Mouse (Mus musculus): ENCODE data around the gene Tex33. TPM values are rescaled to one million over a fixed set of nuclear protein-coding genes. Genes with fewer than 3 reads are reported as not detected.
"Not testable (repeated sequence)": the region's sequence is repeated elsewhere in the genome, so short reads cannot be mapped to it uniquely, and the experiment has no call there.

The Tex33 gene
- total RNA-seq, 2 experiments from 2014 or later, result not detected

DNA sequence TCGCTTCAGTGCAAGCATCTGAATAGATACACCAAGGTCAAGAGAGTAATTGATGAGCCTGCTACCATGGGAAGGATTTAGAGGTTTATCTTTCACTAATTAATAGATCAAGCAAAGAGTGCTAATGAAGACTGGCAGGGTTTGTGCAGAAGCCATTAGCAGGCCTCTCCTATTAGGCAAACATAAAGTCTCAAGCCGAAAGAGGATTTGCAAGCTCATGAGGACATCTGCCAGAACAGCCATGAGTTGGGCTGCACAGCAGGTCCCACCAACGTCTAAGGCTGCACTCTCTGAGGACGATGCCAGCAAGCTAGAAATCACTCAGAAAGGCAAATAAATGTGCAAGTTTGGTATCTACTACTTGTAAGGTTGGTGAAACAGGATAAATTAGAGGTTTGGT lies 15.0 kb downstream of the Tex33 start:
- no peak for DNase-seq
- intact Hi-C loops (cut with DNase I), result loop anchor here (2.0 kb wide), 1 partner anchor 20 kb away; no protein-coding TSS in a partner anchor

DNA sequence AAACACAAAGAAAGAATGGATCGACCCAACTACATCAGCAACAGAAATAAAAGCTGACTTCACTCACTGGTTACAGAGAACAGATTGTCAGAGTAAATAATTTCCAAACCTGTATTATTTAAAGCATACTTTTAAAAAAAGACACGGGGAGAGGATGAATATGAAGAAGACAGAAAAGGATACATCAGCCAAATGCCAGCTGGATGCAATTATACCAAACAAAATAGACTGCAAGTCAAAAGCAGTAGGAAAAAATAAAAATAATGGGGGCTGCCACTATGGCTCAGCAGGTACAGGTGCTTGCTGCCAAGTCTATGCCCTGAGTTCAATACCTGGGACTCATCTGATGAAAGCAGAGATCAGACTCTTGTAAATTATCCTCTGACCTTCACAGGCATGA lies 15.5 kb downstream of the Tex33 start:
- intact Hi-C loops (cut with DNase I), result loop anchor here (2.0 kb wide), 1 partner anchor 21 kb away; no protein-coding TSS in a partner anchor

DNA sequence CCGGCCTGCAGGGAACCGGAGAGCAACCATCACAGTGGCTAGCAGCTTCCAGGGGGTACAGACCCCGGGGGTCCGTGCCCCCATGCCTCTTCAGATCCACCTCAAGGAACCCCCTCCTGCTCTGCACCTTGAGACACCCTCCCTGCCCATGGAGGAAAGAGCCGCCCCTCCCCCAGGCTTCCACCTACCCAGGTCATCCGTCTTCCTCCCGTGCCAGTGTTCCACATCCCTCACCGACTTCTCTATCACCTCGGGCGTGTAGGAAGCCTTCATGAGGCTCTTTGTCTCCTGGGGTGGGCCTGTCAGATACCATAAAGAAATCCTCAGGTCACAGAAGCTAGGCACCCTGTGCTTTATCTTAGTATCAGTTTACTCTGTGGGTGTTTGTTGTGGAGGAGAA lies 17.2 kb downstream of the Tex33 start:
- DNase-seq, result no peak
- intact Hi-C loops (cut with DNase I), result no loop called here

More for the DNA sequence above, 15.5 kb downstream of the Tex33 start:
- DNase-seq, result no peak

DNA sequence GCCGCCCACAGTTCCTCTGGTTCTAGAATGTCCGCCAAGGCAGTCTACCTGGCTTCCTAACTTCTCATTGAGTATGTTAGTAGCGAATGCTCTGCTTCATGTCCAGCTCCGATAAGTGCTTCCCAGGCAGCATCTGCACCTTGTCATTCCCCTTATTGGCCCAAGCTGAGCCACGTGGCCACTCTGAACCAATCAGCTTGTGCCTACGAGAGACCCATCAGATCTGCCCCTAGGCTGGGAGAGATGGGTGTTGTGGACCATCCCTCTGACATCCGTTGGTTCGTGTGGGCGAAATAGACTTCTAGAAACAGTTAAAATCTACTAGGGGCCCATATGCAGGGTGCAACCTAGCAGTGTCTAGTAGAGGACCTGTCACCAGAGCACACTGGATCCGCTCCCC lies 17.9 kb downstream of the Tex33 start:
- intact Hi-C loops (cut with DNase I), result no loop called here
- DNase-seq, result no peak

DNA sequence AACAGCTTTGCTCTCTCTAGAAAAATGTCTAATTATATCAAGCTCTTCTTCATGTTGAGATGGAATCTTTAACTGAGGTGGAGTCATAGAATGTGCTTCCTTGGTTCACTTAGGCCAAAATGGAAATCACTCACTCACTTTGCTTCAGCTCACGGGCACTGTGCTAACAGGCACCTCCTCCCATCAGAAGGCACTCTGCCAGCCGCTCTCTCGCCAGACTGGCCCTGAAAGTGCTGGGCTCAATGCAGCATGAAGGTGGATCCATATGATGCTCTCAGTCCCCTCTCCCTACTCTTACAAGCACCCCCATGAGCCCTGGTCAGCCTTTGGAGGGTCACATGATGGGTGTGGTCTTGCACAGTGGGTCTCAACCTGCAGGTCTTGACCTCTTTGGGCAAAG lies 21.5 kb downstream of the Tex33 start:
- DNase-seq, result no peak
- intact Hi-C loops (cut with DNase I), result no loop called here

DNA sequence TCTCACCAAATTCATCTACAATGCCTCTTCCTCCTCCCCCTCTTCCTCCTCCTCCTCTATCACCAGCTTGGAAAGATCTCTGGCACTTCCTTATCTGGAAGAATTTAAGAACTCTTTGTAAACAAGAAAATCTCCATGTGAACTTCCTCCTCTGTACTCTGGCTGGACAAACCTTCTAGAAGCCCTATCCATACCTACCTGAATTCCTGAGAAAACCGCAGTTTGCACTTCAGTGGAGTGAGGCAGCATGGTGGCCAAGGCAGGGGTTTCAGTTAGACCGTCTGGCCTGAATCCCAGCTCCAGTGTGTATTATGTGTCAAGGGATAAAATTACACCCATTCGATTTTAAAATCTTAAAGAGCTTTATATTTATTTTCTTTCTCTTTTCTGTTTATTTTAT lies 22.9 kb downstream of the Tex33 start:
- DNase-seq, result no peak
- intact Hi-C loops (cut with DNase I), result no loop called here

DNA sequence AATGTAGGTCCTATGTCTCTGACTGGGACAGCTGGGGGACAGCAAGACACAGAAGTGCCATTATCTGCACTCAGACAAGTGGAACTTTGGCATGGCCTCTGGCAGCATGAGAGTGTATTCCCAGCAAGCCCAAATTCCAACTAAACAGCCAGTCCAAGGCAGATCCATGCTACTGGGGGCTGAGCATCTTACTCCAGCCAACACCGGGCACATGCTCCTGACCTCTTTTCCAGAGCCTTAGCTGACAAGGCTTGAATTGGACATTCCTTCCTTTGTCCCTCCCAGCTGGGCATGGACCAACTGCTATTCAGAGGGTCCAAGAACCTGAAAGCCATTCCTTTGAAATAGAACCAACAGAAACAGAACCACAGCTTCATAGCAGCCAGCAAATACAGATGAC lies 26.1 kb downstream of the Tex33 start:
- no peak for DNase-seq
- intact Hi-C loops (cut with DNase I), result loop anchor here (1.0 kb wide), 1 partner anchor 115 kb away; no protein-coding TSS in a partner anchor

DNA sequence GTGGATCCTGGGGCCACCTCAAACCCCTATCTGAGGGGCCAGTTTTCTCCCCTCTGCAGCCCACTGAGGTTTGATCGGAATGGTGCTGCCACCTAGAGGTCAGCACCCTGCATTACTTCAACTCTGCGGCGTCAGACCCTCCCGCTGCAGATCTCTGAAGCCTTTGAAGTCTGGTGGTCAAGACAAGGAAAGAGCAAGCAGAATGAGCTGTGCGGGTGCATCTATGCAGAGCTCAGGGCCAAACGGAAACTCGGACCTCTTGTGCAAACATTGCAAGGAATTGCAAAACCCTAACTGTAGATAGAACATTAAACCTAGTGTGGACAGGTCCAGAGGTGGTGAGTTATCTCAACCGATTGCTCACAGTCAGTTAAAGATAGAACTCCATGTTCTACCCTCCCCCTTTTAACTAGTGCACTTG lies 26.8 kb downstream of the Tex33 start:
- peak; percentile 58 to 68 for DNase-seq

DNA sequence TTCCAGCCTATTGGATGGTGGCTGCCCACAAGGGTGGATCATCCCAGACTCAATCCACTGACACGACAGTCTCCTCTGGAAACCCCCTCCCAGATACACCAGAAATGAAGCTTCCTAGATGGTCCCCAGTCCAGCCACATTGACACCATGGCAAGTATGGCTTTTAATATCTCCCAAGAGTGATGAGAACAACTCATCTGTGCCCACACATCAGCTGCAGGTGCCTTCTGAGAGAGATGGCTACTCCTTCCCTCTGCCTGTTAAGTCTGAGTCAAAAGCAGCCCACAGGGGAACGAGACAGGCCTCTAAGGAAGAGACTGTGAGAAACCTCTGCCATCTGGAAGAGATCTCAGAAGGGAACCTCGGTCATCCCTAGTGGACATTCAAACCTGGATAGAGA lies 27.9 kb downstream of the Tex33 start:
- no peak for DNase-seq
- intact Hi-C loops (cut with DNase I), result loop anchor here (1.0 kb wide), 1 partner anchor 111 kb away; no protein-coding TSS in a partner anchor

More for the DNA sequence above, 26.8 kb downstream of the Tex33 start:
- intact Hi-C loops (cut with DNase I), result loop anchor here (1.0 kb wide), 2 partner anchors 112 to 115 kb away; no protein-coding TSS in a partner anchor

DNA sequence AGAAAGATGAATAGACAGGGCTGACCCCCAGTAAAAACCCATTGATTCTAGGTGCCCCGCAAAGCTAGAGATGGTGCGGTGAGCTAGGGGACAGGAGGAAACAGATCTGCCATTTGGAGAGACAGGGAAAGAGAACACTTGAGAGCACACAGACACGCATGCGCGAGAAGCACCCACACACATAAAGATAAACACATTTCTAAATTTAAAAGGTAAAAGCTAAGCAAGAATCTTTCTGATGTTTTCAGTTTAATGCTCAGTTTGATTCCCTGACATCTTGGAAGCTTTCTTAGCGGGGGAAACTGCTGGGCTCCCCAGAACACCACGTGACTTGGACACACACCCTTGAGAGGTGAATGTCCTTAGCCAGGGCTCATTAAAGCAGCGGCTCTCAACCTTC lies 28.8 kb downstream of the Tex33 start:
- DNase-seq, result no peak
- intact Hi-C loops (cut with DNase I), result no loop called here

DNA sequence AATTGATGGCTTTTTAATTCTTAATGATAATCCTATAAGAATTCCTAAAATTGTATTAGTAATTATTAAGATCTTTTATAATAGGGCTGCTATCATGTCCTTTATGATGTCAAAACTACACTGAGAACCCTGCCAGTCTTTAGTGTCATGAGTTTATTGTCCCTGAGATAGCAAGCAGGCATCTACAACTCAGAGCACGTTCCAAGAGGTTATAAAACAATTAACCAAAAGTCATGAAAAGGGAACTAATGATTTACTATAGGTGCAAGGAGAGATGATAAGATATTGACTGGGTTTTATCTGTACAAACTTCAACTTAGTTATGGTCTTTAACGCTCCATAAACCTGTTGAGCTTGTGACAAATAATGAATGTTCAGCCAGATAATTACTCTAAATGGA lies 29.8 kb downstream of the Tex33 start:
- intact Hi-C loops (cut with DNase I), result no loop called here
- no peak for DNase-seq

DNA sequence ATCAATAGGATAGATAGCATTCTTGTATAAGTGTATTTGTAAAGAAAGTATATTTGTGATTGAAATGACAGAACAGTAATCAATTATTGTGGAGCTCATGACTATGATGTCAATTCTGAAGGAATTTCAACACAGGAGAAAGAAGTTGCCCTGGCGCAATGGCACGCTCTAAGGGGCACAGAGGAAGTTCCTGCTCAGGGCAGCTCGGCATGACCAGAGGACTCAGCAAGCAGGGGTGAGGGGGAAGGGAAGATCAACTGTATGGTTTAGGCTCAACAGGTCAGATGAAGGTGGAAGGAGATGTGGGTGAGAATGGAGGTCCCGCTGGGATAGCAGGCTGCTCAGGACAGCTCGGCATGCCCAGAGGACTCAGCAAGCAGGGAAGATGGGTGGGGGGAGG lies 40.2 kb downstream of the Tex33 start:
- DNase-seq, result no peak
- intact Hi-C loops (cut with DNase I), result loop anchor here (1.0 to 10.0 kb wide), 2 partner anchors 67 to 179 kb away; partner anchors contain the start of gene C1qtnf6

DNA sequence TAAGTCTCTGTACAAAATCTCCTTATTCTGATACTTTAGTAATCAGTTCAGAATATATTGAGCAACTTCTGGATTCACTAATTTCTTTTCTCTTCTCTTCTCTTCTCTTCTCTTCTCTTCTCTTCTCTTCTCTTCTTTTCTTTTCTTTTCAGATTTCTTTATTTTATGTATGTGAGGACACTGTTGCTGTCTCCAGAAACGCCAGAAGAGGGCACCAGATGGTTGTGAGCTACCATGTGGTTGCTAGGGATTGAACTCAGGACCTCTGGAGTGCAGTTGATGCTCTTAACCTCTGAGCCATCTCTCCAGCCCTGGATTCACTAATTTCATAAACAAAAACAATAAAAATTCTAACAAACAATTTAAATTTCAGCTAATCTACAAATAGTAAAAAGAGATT lies 40.8 kb downstream of the Tex33 start:
- peak; percentile 29 to 64 for DNase-seq
- intact Hi-C loops (cut with DNase I), result loop anchor here (1.0 to 10.0 kb wide), 2 partner anchors 67 to 180 kb away; partner anchors contain the start of gene C1qtnf6

DNA sequence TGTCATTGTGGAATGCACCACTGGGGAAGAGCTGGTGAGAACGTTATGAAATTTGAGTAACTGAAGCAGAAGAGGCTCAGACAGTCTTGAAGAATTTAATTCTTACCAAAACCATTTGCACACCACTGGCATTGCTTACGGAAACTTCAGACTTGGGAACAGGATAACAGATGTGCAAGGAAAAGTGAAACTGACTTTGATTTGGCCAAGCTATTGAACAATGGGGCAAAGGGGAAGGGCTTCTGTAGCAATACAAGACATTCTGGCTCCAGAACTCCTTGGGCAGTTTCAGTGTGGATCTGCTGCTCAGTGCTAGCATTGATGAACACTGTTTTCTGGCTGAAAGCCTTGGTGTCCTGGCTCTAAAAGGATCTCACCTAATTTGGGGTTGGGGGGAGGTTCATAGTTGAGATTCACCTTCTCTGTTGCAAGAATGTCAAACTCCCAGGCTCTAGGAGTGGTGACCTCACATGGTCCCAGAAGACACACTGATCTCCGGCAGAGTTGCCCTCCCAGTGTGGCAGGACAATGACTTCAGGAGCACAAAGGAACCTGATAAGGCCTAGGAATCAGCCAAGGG lies 44.0 kb downstream of the Tex33 start:
- no peak for DNase-seq
- intact Hi-C loops (cut with DNase I), result loop anchor here (10.0 kb wide), 1 partner anchor 183 kb away; the partner anchor contains the start of gene C1qtnf6

DNA sequence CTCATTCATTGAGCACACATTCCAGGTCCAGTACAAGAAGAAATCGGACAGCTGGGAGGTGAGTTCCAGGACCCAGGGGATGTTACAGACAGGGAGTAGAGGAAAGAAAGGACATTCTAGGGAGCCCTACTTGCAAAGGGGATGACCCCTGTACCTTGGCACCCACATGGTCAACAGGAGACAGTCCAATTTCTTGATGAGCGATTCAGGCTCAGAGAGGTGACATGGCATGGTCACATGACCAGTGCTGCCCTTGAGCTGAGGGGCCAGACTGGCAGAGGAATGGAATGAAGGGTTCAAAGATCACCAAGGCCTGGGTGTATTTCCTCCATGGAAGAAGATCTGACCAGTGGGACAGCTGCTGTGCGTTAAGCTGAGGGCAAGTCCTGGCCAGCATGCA lies 51.1 kb downstream of the Tex33 start:
- no peak for DNase-seq
- intact Hi-C loops (cut with DNase I), result no loop called here

DNA sequence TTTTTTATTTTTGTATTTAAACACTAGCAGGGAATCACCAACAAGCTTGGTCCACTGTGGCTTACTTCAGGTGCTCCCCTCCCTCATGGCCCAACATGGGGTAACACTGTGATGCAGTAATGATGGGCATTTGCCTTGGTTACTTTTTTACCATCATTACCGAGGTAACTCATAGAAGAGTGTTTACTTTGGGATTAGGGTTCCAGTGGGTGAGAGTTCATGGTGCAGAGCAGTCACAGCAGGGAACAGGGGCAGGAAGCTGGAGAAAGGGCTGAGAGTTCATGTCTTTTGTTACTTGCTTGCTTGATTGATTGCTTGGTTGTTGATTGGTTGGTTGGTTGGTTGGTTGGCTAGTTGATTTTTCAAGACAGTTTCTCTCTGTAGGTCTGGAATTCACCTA lies 52.0 kb downstream of the Tex33 start:
- intact Hi-C loops (cut with DNase I), result no loop called here
- DNase-seq, result no peak

DNA sequence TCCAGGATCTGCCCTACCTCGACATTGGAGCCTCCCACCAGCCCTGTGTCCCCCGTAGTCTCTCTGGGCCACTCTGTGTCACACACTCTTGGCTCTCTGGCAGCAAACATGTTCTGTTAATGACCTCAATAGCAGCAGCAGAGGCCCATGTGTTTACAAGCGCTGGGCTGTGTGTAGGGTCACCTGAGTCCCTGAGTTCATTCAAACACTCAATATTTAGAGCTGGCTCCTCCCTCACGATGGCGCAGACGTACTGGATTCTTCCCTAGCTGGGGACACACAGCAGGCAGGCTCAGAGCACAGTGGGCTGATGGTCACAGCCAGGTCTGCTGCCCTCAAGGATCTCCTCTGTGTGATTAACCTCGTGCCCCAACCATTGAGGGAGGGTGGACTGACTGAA lies 54.8 kb downstream of the Tex33 start:
- DNase-seq, result not testable (repeated sequence)
- intact Hi-C loops (cut with DNase I), result loop anchor here (1.0 kb wide), 1 partner anchor 84 kb away; no protein-coding TSS in a partner anchor

DNA sequence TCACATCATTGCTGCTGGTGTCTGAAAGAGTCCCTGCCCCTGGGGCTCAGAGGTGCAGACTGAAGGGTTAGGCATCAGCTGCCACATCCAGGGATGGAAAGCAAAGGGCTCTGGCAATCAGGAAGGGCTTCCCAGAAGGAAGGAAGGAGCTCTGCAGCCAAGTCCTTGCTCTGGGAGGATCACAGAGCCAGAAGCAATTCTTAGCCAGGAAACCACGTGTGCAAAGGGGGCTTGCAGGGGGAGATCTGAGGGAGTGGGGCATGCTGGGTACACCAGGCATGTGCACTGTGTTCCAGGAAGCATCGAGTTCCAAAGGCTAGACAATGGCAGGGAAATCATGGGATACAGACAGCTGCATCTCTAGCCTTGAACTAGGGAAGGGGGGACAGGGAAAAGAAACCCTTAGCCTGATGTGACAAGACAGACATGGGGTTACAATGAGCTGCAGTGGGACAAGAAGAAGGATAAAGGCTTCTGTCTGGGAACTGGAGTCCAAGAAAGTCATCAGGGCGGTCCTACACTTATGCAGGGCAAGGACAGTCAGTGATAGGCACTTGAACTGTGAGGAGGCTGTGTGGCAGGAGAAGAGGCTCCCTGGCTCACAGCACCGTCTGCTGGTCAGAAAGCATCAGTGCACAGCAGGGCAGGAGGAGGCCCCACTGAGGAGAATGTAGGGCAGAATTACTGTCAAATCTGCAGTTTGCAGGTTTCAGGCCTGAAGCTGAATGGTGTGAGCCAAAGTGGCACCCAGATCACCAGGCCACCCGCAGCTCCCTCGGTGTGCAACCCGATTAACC lies 55.9 kb downstream of the Tex33 start:
- peak; percentile 65 to 76 for DNase-seq
- intact Hi-C loops (cut with DNase I), result loop anchor here (1.0 to 5.0 kb wide), 2 partner anchors 83 to 163 kb away; no protein-coding TSS in a partner anchor

DNA sequence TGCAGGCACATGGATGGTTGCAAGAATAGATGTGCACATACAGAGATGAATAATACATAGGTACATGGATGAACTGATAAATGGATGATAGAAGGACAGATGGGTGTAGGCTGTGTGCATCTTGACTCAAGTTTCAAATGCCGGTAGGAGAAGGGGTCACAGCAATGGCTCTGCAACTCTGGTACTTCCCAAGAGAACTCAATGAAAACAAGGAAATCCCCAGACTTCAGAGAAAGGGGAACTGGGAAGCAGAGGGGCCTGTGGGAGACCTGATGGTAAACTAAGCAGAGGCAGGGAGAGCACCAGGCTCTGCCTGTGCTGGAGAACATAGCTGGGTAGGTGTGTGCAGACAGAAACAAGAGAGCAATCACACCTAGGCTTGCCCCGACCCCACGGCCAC lies 61.3 kb downstream of the Tex33 start:
- DNase-seq, result no peak
- intact Hi-C loops (cut with DNase I), result no loop called here

DNA sequence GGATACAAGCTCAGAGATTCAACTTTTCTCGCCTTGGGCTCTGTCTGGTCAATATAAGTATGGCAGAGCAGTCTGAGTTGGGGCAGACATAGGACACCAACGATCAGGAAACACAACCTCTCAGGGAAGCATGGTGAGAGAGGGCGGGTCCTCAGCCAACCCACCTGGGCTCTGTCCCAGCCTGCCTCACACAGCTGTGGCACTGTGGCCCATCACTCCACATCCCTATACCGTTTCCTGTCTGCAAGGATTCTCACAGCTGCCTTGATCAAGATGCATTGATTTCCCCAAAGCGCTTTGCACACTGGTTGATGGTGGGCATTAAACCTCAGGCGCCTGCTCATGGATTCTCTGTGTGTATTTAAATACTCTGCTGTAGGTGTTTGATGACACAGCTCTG lies 62.7 kb downstream of the Tex33 start:
- intact Hi-C loops (cut with DNase I), result no loop called here
- DNase-seq, result no peak

DNA sequence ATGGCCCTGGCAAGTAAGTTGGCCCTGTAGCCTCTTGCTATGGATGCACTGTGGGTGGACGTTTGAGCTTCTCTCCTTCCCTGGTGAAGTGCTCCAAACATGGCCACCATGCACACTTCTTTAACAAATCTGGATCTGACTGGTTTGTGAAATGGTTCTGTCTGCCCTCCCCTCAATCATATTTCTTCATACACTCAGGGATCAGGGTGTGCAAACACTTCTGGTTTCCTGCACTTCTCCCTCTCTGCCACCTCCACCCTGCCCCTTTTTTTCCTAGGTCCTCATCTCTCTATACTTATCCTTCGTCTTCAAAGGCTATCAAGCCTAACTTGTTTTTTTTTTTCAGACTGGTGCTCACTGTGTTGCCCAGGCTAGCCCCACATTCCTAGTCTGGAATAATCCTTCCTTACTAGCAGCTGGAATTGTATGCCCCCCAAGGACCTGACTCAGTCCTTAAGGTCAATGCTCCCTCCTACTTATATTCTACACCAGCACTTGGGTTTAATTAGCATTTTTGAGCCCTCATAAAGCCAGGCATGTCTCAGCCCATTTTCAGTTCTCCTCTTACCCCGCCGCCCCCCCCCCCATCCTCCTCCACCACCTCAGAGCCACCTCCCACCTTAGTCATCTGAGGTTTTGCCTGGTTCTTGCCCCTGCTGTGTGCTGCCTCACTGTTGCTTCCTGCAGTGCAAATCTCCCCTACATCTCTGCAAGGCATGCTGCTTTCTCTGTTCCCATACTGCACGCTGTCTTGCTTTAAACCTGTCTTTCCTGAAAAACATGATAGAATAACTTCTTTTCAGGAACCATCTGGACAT lies 64.0 kb downstream of the Tex33 start:
- intact Hi-C loops (cut with DNase I), result no loop called here
- no peak for DNase-seq

Measured in heart, postnatal 14 days (tissue).